Mouse (Mus musculus): ENCODE results near the gene Dusp14. TPM values are rescaled to one million over a fixed set of nuclear protein-coding genes. Genes with fewer than 3 reads are reported as not detected.

Dusp14 gene
- not detected in 2 replicates for polyA plus RNA-seq (2012)

DNA sequence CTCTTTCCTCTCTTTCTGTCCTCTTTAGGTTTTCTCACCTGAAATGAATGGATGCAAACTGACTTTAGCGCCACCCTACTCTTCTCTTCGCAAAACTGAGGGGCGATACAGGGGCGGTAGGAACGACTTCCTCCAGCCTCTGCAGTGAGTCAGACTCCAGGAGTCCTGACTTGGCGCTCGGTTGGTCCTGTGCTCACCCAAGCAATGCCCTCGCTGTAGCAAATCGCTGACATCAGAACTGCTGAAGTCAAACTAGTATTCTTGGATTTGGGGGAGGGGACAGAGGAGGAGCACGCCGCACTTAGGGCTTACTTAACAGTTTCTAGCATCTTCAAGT is at the start of gene Dusp14:
TSS of gene Dusp14 (minus strand) at position 228 of the 337 bp plus-strand sequence.
- TF ChIP-seq GATA1 (IDR thresholded peaks at IDR 0.05; ENCODE audit: low read length): no peak

DNA sequence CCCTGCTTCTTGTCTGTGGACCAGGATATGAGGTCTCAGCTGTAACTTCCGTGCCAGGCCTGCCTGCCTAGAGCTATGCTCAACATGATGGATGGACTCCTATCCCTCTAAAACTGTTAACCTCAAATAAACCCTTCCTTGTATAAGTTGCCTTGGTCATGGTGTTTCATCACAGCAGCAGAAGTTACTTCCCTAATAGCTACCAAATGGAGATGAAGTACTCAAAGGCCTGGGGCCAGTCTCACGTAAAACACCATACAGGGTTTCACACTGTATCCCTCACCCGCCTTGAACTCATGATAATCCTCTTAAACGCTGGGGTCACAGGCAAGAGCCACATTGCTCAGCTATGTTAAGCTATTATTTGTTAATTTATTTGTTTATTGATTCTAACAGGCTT is 48.4 kb upstream of the Dusp14 start:
- TF ChIP-seq GATA1 (IDR thresholded peaks at IDR 0.05; ENCODE audit: low read length): no peak

DNA sequence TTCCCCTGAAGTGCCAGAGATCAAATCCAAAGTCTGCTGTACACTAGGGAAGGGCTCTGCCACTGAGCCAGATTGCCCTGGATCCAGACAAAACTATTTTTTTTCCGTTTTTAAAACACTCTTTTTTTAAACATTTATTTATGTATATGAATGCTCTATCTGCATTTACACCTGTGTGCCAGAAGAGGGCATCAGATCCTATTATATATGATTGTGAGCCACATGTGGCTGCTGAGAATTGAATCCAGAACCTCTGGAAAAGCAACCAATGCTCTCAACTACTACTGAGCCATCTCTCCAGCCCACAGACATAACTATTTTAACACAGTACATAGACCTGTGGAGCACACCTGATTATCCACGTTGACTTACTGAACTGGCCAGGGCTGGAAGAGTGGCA is 47.2 kb upstream of the Dusp14 start:
- no peak for TF ChIP-seq GATA1 (IDR thresholded peaks at IDR 0.05; ENCODE audit: low read length)

DNA sequence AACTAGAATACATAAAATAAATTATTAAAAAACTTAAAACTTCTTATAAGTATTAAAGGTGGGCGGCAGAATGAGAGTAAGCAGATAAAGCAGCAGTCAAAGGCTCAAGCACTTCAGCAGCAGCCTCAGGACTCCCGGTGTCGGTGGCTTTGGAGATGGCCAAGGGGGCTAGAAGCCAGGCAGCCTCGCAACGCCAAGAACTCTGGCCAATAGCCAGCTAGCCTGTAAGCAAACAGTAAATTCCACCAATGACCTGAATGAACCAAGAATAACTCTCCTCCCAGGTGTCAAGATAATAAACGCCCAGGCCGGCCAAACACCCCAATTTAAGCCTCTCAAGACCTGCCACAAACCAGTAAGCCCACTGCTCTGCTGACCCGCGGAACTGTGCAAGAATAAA is 46.6 kb upstream of the Dusp14 start:
- no peak for TF ChIP-seq GATA1 (IDR thresholded peaks at IDR 0.05; ENCODE audit: low read length)

DNA sequence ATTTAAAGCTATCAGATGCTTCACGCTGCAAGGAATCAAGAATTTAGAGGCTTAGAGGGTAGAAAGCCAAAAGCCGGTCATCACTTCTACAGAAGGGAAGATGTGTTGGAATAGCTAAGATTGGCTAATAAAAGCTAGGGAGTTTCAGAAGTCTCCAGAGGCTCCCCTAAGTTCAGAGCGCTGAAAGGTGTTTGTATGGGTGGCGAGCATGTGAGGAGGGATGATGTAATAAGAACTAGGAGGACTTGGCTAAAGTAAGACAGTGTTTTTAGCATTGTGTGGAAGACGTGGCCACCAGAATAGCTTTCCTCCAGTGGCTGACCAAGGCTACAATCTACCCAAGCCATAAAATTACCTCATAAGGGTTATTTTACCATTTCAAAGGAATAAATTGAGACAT is 44.6 kb upstream of the Dusp14 start:
- TF ChIP-seq GATA1 (IDR thresholded peaks at IDR 0.05; ENCODE audit: low read length): no peak

DNA sequence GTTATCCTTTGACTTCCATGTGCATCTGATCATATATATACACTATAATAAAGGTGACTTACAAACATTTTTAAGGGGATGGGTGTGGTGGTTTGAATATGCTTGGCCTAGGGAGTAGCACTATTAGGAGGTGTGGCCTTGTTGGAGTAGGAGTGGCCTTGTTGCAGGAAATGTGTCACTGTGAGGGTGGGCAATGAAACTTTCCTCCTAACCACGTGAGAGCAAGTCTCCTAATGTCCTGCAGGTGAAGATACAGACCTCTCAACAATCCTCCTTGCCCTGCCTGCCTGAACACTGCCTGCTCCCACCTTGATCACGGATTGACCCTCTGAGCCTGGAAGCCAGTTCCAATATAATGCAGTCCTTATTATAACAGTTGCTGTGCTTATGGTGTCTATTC is 38.1 kb upstream of the Dusp14 start:
- TF ChIP-seq GATA1 (IDR thresholded peaks at IDR 0.05; ENCODE audit: low read length): no peak

DNA sequence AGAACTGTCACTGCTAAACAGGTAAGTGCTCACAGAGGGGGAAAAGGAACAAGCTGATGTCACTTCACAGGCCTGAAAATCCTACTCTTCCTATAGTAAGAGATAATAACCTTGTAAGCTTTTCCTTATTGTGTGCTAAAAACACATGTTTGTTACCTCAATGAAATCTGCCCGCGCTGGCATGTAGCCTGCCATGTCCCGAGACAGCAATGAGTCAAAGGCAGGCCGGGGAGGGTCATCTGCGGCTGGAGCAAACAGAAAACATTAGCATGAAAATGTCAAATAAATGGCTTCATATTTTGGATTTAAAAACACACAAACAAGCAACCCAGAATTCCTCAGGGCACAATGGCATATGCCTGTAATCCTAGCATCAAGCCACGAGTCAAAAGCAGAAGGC is 35.0 kb upstream of the Dusp14 start:
- no peak for TF ChIP-seq GATA1 (IDR thresholded peaks at IDR 0.05; ENCODE audit: low read length)

DNA sequence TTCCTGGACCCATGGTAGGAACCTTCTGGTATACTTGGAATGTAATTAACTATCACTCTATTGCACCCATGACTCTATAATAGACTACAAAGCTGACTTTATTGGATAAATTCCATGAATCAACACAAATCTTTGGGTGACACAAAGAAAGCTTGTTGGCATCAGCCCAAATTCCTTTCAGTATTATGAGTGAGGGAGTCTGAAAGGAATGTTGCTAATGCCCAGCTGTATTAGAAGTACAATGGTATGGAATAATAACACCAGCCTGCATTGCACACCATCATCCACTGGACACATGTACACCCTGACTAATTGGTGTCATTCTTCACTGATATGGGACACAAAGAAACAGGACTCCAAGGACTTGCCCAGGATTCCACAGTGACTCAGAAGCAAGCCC is 32.1 kb upstream of the Dusp14 start:
- no peak for TF ChIP-seq GATA1 (IDR thresholded peaks at IDR 0.05; ENCODE audit: low read length)

DNA sequence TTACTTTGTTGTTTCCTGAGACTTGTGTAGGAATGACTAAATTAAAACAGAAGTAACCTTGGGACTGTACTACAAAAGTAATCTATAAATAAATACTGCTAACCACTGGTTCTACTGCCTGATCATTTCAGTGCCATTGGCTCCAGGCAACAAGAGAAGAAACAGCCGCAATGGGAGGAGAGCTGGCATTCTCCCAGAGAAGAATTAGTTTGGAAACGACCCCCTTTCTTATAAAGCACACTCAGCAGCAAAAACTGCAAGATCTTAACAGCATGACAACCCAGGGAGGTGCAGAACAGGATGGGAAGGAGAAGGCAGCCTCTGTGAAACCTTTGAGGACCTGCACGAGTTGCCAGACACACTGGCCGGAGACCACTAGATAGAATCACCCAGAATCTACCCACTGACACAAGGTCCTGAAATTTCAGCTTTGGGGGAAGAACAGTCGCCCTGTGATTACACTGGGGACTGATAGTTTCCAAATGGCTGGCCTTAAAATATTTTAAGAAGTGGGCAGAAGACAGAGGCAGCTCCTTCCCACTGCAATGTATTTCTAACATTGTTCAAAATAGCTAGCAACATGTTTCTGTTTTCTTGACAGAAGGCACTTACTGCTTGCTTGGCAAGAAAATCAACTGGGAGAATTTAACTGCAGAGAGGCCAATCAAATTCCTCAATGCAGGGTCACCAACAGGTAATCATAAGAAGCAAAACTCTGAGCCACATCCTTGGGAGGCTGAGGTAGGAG is 28.4 kb upstream of the Dusp14 start:
- no peak for TF ChIP-seq GATA1 (IDR thresholded peaks at IDR 0.05; ENCODE audit: low read length)

DNA sequence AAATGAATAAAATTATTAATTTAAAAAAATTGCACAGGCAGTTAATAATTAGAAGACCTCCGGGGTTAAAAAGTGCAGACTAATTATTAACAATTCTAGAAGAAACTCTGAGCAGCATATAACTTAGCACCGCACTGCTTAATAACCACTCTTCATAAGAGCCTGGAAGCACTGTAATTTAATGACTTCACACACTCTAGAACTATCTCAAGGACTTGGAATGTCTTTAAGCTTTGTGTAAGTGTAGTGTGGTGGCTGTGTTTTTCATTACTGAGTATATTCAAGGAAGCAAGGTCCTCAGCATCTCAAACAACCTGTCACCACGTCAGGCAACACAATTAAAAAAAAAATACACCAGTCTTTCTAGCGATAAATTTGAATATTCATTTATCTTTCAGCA is 26.0 kb upstream of the Dusp14 start:
- no peak for TF ChIP-seq GATA1 (IDR thresholded peaks at IDR 0.05; ENCODE audit: low read length)

DNA sequence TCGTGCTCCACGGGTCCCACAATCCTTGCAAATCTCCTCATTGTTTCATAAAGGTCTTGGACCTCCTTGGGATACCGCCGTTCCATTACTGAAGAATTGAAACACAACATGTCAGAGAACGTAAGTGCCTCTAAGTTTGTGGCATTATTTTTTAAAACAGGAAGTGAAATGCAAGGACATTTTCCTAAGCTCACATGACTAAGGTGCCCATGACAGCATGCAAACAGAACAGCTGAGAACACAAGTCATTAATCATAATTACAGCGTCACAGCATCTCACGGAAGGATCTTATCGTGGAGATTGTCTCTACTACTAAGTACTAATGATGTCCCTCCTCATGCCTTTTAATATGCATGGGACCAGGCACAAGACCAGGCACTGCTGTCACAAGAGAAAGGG is 21.5 kb upstream of the Dusp14 start:
- no peak for TF ChIP-seq GATA1 (IDR thresholded peaks at IDR 0.05; ENCODE audit: low read length)

DNA sequence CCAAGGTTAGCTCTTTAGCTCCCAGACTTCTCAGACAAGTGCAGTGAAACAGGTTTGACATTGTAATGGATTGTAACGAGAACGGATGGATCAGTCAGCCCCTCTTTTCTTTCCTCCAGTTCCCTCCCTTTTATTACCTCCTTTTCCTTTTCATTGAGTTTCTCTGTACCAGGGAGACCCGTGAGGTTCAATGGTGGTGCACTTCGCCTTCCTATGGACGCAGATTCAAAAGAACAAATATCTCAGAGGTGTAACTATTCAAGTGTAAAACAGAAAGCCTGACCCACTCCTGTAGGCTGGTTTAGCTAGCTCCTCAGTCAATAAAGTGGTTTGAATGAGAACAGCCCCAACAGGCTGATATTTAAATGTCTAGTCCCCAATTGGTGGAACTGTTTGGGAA is 12.8 kb upstream of the Dusp14 start:
- no peak for TF ChIP-seq GATA1 (IDR thresholded peaks at IDR 0.05; ENCODE audit: low read length)

DNA sequence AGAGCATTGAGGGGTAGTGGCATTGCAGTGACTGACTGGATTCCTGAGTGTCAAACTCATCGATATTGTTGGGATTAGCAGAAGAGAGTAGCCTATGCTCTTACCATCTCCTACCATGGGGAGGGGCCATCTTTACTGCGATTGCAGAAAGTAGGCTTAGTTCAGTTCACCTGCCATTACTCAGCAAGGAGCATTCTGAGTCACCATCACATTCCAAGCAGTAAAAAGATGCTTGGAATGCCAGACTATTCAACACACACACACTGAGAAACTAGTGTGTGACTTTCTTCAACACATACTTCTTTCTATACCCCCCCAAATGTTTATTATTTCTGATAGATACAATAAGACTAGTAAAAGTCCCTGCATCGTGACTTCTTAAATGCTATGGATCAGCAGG is 11.3 kb upstream of the Dusp14 start:
- TF ChIP-seq GATA1 (IDR thresholded peaks at IDR 0.05; ENCODE audit: low read length): no peak

DNA sequence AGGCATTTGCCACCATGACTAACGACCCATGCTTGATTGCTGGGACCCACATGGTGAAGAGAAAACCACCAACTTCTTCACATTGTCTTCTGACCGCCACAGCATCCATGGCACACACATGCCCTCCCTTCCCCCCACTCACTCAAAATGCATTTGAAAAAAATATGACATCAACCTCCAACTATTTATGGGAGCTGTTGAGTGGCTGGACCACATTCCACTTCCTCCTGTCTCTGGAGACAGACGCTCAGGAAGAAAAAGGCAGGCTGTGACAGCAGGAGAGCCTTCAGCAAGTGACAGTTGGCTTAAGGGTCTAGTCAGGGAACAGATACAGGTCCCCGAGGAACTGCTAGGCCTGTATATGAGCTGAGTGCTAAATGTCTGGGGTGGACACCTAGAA is 10.8 kb upstream of the Dusp14 start:
- no peak for TF ChIP-seq GATA1 (IDR thresholded peaks at IDR 0.05; ENCODE audit: low read length)

DNA sequence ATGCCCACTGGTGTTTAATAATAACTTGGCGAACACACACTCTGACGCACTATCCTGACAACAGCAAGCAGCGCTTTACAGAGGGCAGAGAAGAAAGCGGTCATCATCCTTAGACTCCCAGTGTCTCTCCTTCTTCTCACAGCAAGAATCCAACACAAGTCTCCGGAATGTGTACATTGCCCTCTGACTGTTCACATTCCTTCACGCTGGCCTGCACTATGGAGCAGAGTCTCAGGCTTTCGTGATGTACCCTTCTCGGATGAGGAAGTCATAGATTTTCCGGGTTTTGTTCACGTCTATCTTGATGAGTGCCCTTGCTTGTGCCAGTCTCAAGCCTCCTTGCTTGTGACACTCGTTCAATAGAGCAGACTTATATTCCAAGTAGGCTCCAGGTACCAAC is 10.3 kb upstream of the Dusp14 start:
- no peak for TF ChIP-seq GATA1 (IDR thresholded peaks at IDR 0.05; ENCODE audit: low read length)

DNA sequence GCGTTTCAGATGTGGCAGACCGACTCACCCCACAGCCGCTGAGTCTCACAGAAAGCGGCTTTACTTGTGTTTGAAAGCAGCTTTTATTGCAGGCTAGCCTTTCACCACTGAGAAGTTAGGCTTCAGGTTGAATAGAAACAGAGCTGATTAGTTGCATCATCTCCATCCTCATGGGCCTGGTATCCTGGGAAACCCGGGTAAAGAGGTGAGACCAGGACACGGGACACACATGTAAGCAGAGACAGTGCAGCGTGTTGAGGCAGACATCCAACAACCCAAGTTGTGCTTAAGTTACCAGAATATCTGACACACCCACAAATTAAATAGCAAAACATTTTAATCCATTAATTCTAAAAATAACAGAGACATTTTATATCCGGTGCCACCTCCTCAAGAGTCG is 9.5 kb upstream of the Dusp14 start:
- TF ChIP-seq GATA1 (IDR thresholded peaks at IDR 0.05; ENCODE audit: low read length): no peak

DNA sequence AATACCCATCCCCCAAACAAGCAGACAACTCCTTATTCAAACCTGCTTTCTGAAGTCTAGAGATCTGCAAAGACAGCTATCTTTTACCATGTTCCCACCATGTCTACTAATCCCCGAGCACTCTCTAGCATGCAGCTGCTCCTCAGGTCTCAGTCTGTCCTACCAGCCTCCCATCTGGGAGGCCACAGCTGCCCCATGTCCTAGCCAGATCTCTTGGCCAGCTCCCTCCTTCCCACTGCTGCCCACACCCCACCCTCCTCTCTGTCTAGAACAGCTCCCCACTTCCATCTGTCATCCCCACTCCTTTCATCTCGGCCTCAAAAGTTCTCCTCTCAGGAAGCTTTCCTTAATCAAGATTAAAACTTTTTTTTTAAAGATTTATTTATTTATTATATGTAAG is 7.9 kb upstream of the Dusp14 start:
- no peak for TF ChIP-seq GATA1 (IDR thresholded peaks at IDR 0.05; ENCODE audit: low read length)
